Comparison of ENCODE assay signal across 22 mouse cellular contexts in the genomic region with DNA sequence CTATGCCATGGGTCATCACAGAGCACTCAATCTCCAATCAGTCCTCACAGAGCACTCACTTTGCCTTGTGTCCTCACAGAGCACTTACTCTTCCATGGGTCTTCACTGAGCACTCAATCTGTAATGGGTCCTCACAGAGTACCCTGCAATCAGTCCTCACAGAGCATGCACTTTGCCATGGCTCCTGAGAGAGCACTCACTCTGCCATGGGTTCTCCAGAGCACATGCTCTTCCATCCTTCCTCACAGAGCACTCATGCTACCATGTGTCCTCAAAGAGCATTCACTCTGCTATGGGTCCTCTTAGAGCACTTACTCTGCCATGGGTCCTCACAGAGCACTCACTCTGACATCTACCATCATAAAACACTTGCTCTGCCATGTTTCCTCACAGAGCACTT.
"Had no signal": no experiment of that assay in that cellular context is flagged by ENCODE, and none has a peak within 500 bp of the region (broad histone marks: within the 10 kb centered on the region; RNA-seq: fewer than 3 reads in every experiment).

No protein-coding gene starts in this region.

- H3K9me3 ChIP-seq: intestine, embryonic 15.5 days; liver, embryonic 15.5 days had no signal

- H3K4me3 ChIP-seq: gastrocnemius, adult 2 months; heart, adult 2 months; heart, embryonic 12.5 days; hindbrain, embryonic 10.5 days; hindbrain, embryonic 12.5 days; intestine, embryonic 15.5 days; limb, embryonic 12.5 days; liver, embryonic 13.5 days; liver, embryonic 15.5 days had no signal

- H3K27ac ChIP-seq: gastrocnemius, adult 2 months; heart, adult 2 months; hindbrain, embryonic 10.5 days; hindbrain, embryonic 12.5 days; hindbrain, embryonic 14.5 days; intestine, embryonic 15.5 days; limb, embryonic 12.5 days; liver, embryonic 13.5 days; liver, embryonic 15.5 days had no signal

- H3K4me1 ChIP-seq: heart, embryonic 12.5 days; hindbrain, embryonic 10.5 days; hindbrain, embryonic 12.5 days; intestine, embryonic 15.5 days; limb, embryonic 12.5 days; liver, embryonic 13.5 days; liver, embryonic 15.5 days had no signal

- H3K27me3 ChIP-seq: heart, embryonic 12.5 days; hindbrain, embryonic 12.5 days; intestine, embryonic 15.5 days; limb, embryonic 12.5 days; liver, embryonic 13.5 days; liver, embryonic 15.5 days had no signal

- DNase-seq: gastrocnemius, adult 2 months; gastrocnemius, postnatal 10 days; gastrocnemius, postnatal 25 days; heart, adult 2 months; heart, postnatal 10 days; kidney, adult 18-20 months; kidney, adult 8-10 months; kidney, postnatal 10 days; kidney, postnatal 25 days; kidney, postnatal 4 days; layer of hippocampus, adult 9-11 months; layer of hippocampus, postnatal 36 days; left cerebral cortex, postnatal 4 days; liver; liver, embryonic 13.5 days had no signal

- H3K36me3 ChIP-seq: heart, embryonic 12.5 days; hindbrain, embryonic 10.5 days; hindbrain, embryonic 12.5 days; intestine, embryonic 15.5 days; limb, embryonic 12.5 days; liver, embryonic 13.5 days; liver, embryonic 15.5 days had no signal
